Mouse (Mus musculus): ENCODE measurements around the gene Scd2. TPM values are rescaled to one million over a fixed set of nuclear protein-coding genes. Genes with fewer than 3 reads are reported as not detected.

The Scd2 gene
- total RNA-seq, 2 experiments from 2014 or later: 554 to 565 TPM

GRCm38 (mm10) chr19:44335876-44336662, 42.6 kb downstream of the Scd2 start:
- intact Hi-C loops (cut with DNase I): no loop called here
- DNase-seq: no peak

GRCm38 (mm10) chr19:44349689-44350088, 56.2 kb downstream of the Scd2 start:
- no peak for DNase-seq
- intact Hi-C loops (cut with DNase I): no loop called here

GRCm38 (mm10) chr19:44351756-44352155, 58.3 kb downstream of the Scd2 start:
- DNase-seq: no peak
- intact Hi-C loops (cut with DNase I): no loop called here

Small RNAs within 50 kb of the gene (microRNA-seq; reads per million reads assigned to microRNA genes)
- gene Mir5114: not detected

Other genes with a start within 250 kb of the Scd2 start
- gene Erlin1, start 223.9 kb upstream of the Scd2 start, total RNA-seq (2021): 10 to 100 TPM; 23.4 to 26.1 TPM
- 10 to 100 TPM; 61.4 to 64.7 TPM for gene Chuk, start 186.2 kb upstream of the Scd2 start, total RNA-seq (2021)
- 10 to 100 TPM; 21.7 to 24.4 TPM for gene Cwf19l1, start 157.8 kb upstream of the Scd2 start, total RNA-seq (2021)
- 10 to 100 TPM; 87.2 to 92.2 TPM for gene Bloc1s2, start 147.2 kb upstream of the Scd2 start, total RNA-seq (2021)
- gene Pkd2l1, start 101.2 kb upstream of the Scd2 start, total RNA-seq (2021): not detected
- gene Scd3, start 90.4 kb upstream of the Scd2 start, total RNA-seq (2021): 1 to 10 TPM; 1.2 to 1.9 TPM
- 1 to 10 TPM; 1.7 to 2.3 TPM for gene Scd4, start 39.4 kb downstream of the Scd2 start, total RNA-seq (2021)
- gene Scd1, start 114.2 kb downstream of the Scd2 start, total RNA-seq (2021): 100 to 1,000 TPM in 1 of 2 experiments, 10 to 100 TPM in 1; 89.1 to 102 TPM
- gene Wnt8b, start 199.8 kb downstream of the Scd2 start, total RNA-seq (2021): under 1 TPM in 1 of 2 experiments, not detected in 1; 0.14 TPM